Mouse (Mus musculus) gastrocnemius, postnatal 36 days (tissue): ENCODE data around the gene Tomm40l. TPM values are rescaled to one million over a fixed set of nuclear protein-coding genes. Genes with fewer than 3 reads are reported as not detected.

Source experiments
- DNase-seq, 2 experiments: peaks; one replicate each; pipeline ENCODE4 v3.0.0; 2022
- intact Hi-C: fragments of 180-260 bp; cut with DNase I; formaldehyde crosslinking; loops from one replicate; pipeline ENCODE4 v1.15.1; 2025
- total RNA-seq, 2 experiments: library from RNA; stranded (reverse); gene quantifications; 2 replicates each; pipeline ENCODE4 v1.2.3; 2021

Tomm40l gene
- total RNA-seq, 2 experiments from 2014 or later = 52.0 to 54.8 TPM

GRCm38 (mm10) chr1:171232348-171232747 is 10.0 kb upstream of the Tomm40l start:
- intact Hi-C loops = no loop called here
- DNase-seq = no peak

DNA sequence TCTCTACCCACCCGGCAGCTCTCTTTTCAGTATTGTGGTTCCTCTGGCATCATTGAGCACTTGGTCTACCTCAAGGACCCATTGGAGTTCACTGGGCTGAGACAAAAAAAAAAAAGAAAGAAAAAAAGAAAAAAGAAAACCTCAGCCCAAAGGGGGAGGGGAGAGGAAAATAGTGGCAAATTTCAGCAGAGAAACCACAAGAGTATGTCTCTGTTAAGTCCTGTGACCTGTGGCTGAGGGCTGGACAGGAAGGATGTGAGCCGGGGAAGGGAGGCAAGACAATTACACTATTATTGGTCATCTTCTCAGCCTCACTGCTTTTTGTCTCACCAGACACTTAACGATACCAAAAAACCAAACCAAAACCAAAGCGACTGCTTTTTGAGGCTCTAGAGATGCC is 9.5 kb upstream of the Tomm40l start:
- DNase-seq = no peak
- intact Hi-C loops = no loop called here

- no peak for DNase-seq
- intact Hi-C loops = no loop called here
These were observed 7.9 kb upstream of the Tomm40l start for GRCm38 (mm10) chr1:171230215-171230614.

DNA sequence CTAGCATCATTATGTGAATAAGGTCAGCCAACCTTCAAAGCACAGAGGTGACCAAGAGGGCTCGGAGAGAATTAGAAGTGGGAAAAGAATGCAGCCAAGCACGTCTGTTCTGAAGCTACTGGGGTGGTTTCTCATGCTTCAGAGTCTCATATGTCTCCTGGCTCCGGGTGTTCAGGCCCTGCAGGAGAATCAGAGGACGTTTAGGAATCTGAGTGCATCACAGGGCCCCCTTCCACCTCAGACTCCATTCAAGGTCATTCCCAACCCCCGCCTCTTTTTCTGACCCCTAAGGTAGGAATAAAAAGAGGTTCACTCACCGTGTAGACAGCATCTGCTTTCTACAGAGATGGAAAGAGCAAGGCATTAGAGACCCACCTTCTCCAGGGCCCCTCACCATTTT is 7.4 kb upstream of the Tomm40l start:
- DNase-seq = no peak
- intact Hi-C loops = no loop called here

GRCm38 (mm10) chr1:171227879-171228278 is 5.6 kb upstream of the Tomm40l start:
- DNase-seq = no peak
- intact Hi-C loops = no loop called here

DNA sequence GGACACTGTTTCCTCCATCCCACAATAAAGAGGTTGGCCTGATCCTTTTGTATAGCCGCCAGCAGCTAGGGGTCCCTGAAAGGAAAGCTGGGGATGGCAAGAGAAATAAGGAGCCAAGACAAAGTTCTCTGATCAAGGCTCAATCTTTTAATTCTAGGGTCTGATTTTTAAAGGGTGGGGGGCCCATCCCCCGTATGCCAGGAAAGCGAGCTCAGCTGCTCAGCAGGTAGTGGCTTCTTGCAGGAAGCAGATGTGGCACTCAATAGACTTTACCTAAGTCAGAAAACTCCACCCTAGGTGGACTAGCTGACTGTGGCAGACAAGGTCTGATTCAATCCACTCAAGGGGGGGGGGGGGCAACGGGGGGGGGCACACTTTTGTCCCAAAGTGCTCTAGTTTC is 4.5 kb upstream of the Tomm40l start:
- intact Hi-C loops = no loop called here
- no peak for DNase-seq

DNA sequence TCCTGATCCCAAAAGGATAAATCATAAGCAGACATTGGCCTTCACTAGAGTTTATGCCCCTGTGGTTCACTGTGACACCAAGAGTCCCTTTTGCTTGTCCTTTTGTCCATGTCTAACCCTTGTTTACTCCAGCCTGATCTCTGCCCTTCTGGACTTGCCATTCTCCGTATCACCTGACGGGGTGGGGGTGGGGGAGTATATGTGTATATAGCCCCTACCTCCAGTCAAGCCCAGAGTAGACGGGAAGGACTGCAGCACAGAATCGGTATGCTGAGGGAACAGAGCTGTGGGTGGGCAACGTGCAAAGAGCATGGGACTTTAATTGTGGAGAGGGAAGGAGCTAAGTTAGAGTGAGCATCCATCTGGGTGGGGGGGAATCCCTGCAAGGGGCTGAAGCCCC is 2.5 kb upstream of the Tomm40l start, which contains the start of gene Apoa2:
Gene Apoa2 (plus strand): TSS at position 198 of the 400 bp plus-strand sequence.
- no peak for DNase-seq
- intact Hi-C loops = no loop called here

GRCm38 (mm10) chr1:171223796-171224195 is 1.5 kb upstream of the Tomm40l start:
- intact Hi-C loops = loop anchor here (2.0 kb wide), 2 partner anchors 23 to 113 kb away; no protein-coding TSS in a partner anchor

DNA sequence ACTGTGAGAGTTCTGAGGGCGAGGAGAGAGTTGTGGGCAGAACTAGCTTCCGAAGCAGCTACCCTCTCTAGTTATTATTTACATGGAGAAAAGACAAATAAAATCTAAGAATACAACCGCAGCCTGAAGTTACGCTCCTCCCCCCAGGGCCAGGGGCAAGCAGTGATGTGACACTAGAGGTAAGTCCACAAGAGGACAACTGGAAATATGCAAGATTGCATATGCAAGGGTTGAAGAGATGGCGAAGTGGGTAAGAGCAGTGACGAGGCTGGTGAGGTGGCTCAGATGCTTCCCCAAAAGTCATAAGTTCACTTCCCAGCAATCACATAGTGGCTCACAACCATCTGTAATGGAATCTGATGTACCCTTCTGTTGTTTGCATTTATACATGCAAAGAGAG is 854 bp upstream of the Tomm40l start:
- DNase-seq = no peak
- intact Hi-C loops = loop anchor here (2.0 kb wide), 2 partner anchors 24 to 112 kb away; no protein-coding TSS in a partner anchor

More at GRCm38 (mm10) chr1:171223796-171224195, 1.5 kb upstream of the Tomm40l start:
- DNase-seq = no peak

DNA sequence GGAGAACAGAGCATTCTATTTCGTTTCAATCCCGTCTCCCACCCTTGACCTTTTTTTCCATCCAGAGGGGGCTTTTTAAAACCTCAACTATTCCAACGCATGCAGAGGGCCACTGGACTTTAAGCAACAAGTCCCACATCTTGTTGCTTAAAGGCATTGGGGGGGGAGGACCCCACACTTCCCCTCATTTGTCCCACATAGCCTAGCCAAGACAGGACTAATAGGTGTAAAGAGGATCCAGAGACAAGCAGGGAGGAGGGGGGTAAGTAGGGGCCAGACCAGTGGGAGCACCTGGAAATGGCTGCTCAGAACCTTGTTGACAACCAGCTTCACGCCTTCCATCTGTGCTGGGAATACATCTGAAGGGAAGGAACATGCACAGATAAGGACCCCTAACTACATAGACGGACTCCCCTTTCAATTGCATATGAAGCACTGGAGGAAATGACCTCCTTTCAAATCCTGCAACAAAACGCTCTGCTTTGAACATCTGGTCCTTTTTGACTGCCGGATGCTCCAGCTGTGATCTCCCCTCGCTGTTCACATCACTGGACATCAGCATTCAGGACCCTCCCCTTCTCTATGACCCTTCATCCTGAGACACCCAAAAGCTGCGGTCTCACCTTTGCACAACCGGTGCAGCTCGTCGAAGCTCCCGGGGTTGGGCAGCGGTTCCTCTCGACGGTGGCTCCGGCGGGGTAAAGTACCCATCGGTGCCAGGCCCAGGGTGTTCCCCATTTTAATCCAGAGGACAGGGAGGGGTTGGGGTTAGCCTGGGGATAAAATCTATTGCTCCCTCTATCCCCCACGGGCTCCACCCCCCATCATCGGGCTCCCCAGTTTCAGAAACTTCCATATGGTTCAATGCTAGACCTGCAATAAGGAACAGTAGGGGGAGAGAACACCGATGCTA is 777 bp downstream of the Tomm40l start:
- intact Hi-C loops = loop anchor here (2.0 kb wide), 4 partner anchors 25 to 111 kb away; no protein-coding TSS in a partner anchor
- DNase-seq = no peak

DNA sequence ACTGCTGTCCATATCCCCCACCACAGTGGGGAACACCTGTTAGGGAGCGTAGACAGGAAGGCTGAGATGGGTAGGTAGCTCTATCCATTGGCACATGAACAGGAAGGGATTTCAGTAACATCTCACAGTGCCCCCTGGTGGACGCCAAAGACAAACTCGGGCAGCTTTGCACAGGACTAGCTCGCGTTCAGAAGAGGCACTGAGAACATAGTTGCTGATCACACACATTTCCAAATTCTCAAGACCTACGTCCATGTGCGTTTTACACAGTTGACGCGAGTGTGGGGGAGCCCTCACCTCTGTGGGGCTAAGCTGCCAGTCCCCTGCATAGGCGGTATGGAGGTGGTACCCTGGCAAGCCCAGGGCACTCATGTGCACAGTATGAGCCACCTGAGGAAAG is 1.4 kb downstream of the Tomm40l start:
- peak; percentile 76 to 78 for DNase-seq
- intact Hi-C loops = loop anchor here (2.0 kb wide), 2 partner anchors 56 to 102 kb away; no protein-coding TSS in a partner anchor

DNA sequence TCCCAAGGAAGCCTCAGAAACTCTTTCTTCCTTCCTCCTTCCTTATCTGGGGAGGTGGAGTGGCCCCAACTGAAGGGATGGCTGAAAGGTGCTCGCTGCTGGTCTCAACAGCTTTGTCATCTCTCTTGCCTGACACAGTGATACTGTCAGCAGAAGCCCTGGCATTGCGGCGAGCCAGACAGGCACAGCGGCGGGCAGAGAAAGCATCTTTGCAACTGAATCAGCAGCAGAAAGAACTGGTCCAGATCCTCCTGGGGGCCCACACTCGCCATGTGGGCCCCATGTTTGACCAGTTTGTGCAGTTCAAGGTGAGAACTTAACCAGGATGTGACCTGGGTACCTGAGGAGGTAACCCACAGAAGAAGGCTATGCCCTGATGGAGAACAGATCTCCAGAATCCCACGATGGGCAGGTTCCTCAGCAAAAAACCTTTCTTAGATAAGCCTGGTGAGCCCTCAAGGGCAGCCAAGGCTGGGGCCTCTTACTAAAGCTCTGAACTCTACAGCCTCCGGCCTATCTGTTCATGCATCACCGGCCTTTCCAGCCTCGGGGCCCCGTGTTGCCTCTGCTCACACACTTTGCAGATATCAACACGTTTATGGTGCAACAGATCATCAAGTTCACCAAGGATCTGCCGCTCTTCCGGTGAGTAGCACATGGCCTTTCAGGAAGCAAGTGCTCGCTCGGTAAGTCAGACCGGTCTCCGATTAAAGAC is 5.9 kb downstream of the Tomm40l start:
- intact Hi-C loops = no loop called here
- no peak for DNase-seq

DNA sequence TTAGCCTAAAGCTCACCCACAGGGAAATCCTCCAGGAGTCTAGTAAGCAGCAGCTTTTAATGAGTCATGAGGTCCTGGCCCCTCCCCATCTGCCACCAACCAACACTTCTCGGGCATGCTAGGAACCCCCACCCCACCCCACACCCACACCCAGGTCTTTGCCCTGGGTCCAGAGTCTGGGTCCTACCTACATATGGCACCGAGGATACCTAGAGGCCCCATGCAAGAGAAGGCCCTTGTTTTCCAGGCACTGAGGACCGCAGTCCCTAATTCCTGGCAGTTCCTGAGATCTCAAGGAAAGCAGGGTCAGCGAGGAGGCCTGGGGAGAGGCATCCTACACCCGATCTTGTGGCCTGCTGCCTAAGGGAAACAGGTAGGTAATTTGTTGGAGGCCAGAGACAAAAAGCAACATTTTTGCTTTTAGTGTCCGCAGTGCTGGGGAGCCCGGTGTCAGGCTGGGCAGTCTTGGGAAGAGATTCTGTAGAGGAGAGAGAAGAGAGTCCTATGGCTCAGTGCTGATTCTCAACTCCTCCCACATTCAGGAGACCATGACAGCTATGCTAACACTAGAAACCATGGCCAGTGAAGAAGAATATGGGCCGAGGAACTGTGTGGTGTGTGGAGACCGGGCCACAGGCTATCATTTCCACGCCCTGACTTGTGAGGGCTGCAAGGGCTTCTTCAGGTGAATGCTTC is 8.4 kb downstream of the Tomm40l start, which contains the start of gene Nr1i3:
Gene Nr1i3 (plus strand): TSS at position 170 of the 696 bp plus-strand sequence.
- intact Hi-C loops = no loop called here
- no peak for DNase-seq

DNA sequence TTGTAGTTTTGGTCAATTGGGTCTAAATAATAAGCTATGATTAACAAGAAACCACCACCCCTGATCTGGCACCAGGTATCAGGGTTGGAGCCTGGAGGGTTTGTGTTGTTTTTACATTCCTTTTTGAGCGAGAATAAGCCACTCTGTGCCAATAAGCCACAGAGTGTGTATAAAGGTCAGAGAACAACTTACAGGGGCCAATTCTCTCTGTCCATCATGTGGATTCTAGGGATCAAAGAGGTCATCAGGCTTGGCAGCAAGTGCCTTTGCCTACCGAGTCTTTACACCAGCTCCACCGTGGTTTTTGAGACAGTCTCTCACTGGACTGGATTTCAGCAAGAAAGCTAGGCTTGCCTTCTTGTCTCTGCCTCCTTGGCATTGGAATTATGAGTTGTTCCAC is 9.5 kb downstream of the Tomm40l start:
- intact Hi-C loops = no loop called here
- DNase-seq = no peak

DNA sequence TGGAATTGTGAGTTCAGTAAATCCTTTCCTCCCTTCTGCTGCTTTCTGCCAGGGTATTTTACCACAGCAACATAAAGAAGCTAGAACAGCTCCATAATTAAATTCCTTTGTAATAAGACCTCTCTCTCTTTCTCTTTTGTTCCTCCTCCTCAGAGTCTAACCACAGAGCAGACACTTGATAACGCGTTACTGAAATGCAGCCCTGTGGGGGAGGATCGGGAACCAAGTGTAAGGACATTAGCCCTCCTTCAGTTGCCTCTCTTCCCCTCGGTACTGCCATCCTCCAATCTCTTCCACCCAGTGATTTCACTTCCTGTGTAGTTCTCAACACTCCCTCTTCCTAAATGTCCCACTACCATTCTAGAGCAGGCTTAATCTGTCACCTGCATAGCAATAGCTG is 12.9 kb downstream of the Tomm40l start:
- intact Hi-C loops = no loop called here
- no peak for DNase-seq

- intact Hi-C loops = no loop called here
- DNase-seq = no peak
These were observed 16.4 kb downstream of the Tomm40l start for GRCm38 (mm10) chr1:171205704-171206493.

DNA sequence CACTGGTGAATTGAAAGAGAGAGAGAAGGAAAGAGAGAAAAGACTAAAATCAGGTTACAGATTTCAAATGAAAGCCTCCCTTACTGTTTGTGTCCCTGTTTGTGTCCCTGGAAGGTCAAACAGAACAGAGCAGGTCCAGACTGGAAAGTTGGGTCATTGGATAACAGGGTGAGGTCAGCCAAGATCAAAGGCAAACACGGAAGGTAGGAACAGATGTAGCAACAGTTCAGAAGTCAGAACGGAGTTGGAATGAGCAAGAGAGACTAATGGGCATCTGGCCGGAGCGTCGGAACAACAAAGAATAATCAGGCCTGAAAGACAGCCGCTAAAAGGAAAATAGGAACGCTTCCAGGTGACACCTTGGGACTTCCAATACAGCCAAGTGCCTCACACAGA is 18.1 kb downstream of the Tomm40l start:
- DNase-seq = no peak
- intact Hi-C loops = no loop called here

GRCm38 (mm10) chr1:171203471-171204248 is 18.7 kb downstream of the Tomm40l start:
- DNase-seq = no peak
- intact Hi-C loops = no loop called here

- no peak for DNase-seq
- intact Hi-C loops = no loop called here
These were observed 21.5 kb downstream of the Tomm40l start for GRCm38 (mm10) chr1:171200769-171201168.
